Mouse (Mus musculus): ENCODE measurements around the gene Rasl10a. TPM values are rescaled to one million over a fixed set of nuclear protein-coding genes. Genes with fewer than 3 reads are reported as not detected.

The Rasl10a gene
- total RNA-seq, 2 experiments from 2014 or later, result 87.7 to 95.3 TPM

DNA sequence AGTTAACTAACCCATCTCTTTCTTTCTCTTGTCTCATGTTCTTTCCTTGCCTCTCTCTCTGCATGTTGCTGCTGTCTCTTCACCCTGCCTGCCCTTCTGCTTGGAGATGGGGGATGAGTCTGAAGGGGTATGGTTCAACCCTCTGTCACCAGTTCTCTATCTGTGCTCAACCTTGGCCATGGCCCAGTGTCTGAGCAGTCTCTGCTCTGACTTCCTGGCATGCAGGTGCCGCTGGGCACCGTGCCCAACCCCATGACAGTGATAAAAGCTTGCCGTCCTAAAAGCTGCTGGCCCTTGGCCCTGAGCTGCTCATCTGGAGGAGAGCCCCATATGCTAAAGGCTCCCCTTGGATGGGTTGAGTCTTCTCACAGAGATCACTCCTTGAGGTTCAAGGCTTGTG lies 24.8 kb upstream of the Rasl10a start:
- H3K27ac ChIP-seq, result peak overlapping the region; percentile 85
- TF ChIP-seq CTCF (conservative IDR thresholded peaks at IDR 0.05), result no peak
- DNase-seq (ENCODE audit: low spot score in 2 of 2), result no peak
- H3K4me3 ChIP-seq, result no peak overlapping the region

DNA sequence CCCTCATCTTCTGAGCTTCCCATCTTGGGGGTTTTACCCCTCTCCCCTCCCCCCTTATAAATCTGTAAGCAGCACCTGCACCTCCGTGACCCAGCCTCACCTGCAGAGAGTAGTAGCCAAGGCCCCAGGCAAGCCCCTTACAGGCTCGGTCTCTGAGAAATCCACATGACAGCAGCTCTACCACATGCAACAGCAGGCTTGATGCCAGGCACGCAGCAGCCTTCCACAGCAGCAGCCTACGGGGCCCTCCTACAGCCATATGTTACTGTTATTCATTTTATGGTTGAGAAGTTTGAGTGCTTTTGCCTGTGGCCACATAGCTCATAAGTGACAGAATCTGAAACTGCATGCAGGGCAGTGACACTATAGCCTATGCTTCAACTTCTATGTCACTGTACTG lies 22.5 kb upstream of the Rasl10a start:
- no peak for TF ChIP-seq CTCF (conservative IDR thresholded peaks at IDR 0.05)

DNA sequence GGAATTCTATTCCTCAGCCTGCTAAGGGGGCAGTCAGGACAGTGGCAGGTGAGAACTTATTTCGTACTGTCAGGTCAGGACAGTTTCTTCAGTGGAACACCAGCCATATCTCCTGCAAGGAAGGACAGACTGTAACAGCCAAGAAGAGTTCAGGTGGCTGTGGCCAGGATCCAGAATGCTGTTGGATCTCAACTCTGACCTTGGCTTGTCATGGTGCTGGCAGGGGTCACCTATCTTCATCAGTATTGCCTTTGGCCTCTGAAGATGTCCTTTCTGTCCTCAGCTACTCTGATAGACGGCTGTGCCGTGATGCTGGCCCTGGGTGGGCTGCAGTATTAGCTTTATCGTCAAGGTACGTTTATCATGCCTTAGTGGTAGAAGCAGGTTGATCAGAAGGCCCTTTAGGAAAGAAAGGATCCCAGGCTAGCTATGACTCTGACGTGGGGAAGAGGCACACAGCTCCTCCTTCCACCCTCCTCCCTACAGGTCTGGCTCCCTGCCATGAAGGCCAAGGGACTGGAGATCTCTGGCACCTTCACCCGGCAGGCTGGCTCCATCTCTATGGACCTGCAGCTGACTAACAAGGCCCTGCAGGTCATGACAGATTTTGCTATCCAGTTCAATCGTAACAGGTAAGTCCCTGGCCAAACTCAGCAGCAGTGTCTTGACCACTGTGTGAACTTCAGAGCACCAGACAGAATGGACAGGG lies 20.6 kb upstream of the Rasl10a start:
- TF ChIP-seq CTCF (conservative IDR thresholded peaks at IDR 0.05), result no peak
- Histone ChIP-seq H3K27ac (peak overlapping the region; percentile 85), H3K4me3 (no peak overlapping the region)
- no peak for DNase-seq (ENCODE audit: low spot score in 2 of 2)

More for the DNA sequence above, 22.5 kb upstream of the Rasl10a start:
- H3K27ac ChIP-seq, result peak overlapping the region; percentile 85
- H3K4me3 ChIP-seq, result no peak overlapping the region
- DNase-seq (ENCODE audit: low spot score in 2 of 2), result peak; percentile 74 to 83

GRCm38 (mm10) chr11:5040585-5040984 lies 17.3 kb upstream of the Rasl10a start:
- DNase-seq (ENCODE audit: low spot score in 2 of 2), result no peak
- Histone ChIP-seq H3K4me3 (no peak overlapping the region), H3K27ac (peak overlapping the region; percentile 91)
- no peak for TF ChIP-seq CTCF (conservative IDR thresholded peaks at IDR 0.05)

DNA sequence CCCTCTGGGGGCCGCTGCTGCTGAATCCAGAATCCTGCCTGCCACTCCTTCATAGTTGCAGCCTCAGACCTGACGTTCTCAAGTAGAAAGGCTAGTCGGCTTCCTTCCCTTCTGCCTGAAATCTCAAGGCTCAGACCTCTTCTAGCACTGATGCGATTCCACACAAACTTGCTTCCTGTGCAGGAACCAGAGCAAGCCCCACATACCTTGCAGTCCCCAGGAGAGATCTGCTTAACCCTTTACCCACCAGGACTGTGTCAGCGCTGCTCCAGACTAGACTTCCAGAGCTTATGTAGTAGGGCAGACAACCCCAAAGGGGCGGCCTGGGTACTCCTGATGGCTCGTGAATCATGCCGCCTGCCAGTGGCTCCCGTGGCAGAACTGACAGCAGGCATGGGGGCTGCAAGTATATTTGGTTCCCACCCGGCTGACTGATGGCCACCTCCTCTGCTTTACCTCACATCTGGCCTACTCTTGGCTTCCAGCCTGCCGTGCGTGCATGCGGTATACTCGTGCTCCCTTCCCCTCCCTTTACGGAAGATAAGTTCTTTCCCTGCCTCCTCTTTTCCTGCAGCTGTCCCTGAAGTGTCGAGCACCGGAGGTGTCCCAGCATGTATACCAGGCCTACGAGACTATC lies 16.7 kb upstream of the Rasl10a start:
- Histone ChIP-seq H3K4me3 (no peak overlapping the region), H3K27ac (peak overlapping the region; percentile 91)
- TF ChIP-seq CTCF (conservative IDR thresholded peaks at IDR 0.05), result no peak
- DNase-seq (ENCODE audit: low spot score in 2 of 2), result peak; percentile 77 to 82

DNA sequence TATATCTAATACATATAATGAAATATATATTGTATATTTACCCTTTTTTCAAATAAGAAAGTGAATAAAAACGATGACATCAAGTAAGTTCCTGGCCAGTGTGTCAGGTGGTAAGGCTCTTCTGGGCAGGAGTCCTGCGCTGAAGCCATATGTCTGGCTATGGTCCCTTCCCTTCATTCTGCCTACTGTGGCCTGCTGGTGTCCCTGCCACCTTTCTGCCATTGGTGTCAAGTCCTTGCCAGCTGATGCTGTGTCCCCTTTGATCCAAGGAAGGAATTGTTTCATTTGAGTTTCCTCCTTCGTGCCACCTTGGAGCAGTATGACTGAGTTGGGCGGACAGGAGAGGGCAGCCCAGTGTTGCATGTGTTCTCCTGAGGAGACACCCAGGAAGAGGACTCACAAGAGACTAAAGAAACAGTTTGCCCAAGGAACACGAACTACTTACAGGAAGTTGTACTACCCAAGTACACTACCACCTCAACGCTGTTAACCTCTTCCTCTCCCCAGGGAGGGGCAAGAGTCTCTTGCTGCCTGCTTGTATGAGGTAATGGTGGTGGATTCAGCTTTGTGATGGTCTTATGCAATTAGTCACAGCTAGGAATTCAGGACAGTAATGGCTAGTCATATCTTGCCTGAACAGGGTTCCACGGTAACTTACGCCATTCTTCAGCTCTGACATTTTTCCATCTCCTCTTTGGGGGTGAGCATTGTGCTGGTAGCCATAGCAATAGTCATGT lies 15.1 kb upstream of the Rasl10a start:
- no peak for DNase-seq (ENCODE audit: low spot score in 2 of 2)
- no peak overlapping the region for H3K4me3 ChIP-seq
- no peak for TF ChIP-seq CTCF (conservative IDR thresholded peaks at IDR 0.05)
- H3K27ac ChIP-seq, result peak overlapping the region; percentile 91

DNA sequence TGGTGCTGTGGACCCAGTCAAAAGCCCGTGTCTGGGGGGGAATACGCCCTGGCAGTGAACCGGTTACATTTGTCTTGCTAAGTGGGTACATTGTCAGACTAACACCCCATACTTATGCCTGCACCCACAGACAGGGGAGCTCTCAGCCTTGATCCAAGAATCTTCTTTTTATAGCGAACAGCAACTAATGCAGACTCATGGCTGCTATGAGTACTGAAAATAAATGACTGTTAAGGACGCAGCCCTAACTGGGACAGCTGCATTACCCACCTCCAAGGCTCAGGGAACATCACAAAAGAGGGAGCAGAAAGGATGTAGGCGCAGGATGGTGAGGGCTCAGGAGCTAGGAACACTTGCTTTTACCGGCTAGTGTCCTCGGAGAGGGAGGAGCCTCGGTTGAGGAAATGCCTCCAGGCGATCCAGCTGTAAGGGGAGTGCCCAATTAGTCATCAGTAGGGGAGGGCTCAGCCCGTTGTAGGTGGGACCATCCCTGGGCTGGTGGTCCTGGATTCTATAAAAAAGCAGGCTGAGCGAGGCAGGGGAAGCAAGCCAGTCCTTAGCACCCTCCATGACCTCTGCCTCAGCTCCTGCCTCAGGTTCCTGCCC lies 11.5 kb upstream of the Rasl10a start:
- H3K27ac ChIP-seq, result peak overlapping the region; percentile 57
- TF ChIP-seq CTCF (conservative IDR thresholded peaks at IDR 0.05), result peak; percentile 52
- H3K4me3 ChIP-seq, result no peak overlapping the region
- no peak for DNase-seq (ENCODE audit: low spot score in 2 of 2)

DNA sequence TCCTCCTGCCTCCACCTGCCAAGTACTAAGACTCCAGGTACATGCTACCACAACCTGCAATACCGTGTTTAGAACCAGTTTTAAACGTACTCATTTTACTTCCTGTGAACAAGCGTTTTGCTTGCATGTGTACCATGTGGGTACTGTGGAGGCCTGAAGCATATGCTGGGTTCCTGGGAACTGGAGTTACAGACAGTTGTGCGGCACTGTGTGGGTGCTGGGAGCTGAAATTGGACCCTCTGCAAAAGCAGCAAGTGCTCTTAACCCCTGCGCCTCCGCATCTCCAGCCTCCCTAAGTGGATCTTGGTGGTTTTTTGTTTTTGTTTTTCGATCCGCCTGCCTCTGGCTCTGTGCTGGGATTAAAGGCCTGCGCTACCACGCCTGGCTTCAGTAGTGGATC lies 6.3 kb upstream of the Rasl10a start:
- TF ChIP-seq CTCF (conservative IDR thresholded peaks at IDR 0.05), result no peak
- no peak for DNase-seq (ENCODE audit: low spot score in 2 of 2)
- Histone ChIP-seq H3K27ac (peak overlapping the region; percentile 86), H3K4me3 (no peak overlapping the region)

DNA sequence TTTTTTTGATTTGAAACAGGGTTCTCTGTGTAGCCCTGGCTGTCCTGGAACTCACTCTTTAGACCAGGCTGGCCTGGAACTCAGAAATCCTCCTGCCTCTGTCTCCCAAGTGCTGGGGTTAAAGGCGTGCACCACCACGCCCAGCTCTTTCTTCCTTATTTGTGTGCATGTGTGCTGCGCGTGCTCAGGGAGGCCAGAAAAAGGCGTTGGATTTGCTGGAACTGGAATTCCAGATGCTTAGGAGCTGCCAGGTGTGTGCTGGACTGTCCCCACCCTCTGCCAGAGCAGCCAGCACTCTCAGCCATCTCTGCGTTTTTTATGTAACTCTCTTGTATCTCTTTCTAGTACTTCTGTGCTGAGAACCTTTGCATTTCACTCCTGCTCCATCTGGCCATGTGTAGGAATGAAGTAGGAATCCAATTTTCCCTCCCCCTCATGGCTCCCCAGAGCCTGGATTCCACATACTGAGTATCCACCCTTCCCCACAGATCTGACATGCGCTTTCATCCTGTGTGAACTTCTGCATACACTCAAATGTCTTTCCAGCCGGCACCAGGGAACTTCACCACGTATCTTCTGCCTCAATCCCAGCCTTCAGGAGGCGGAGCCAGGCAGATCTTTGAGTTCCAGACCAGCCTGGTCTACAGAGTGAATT lies 5.6 kb upstream of the Rasl10a start:
- peak overlapping the region; percentile 86 for H3K27ac ChIP-seq

DNA sequence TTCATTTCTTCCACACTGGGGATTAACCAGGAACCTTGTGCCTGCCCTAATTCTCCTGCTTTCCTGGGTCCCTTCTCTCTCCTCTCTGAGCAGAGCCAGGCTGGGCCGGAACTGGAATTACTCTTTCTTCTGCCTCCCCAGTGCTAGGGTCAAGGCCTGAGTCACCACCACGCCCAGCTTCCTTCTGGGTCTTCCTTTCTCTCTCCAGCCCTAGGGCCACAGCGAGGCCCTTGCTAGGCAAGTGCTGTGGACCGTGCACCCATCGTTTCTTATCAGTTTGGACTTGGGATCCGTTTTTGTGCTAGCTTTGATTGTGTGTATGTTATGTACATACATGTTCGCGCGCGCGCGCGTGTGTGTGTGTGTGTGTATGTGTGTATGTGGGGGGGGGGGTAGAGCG lies 3.8 kb upstream of the Rasl10a start:
- no peak for DNase-seq (ENCODE audit: low spot score in 2 of 2)
- no peak overlapping the region for H3K4me3 ChIP-seq
- H3K27ac ChIP-seq, result 0 out of 2 replicates have a peak overlapping the region, but pooled peaks have one; percentile 18
- no peak for TF ChIP-seq CTCF (conservative IDR thresholded peaks at IDR 0.05)

More for the DNA sequence above, 5.6 kb upstream of the Rasl10a start:
- no peak for TF ChIP-seq CTCF (conservative IDR thresholded peaks at IDR 0.05)
- no peak overlapping the region for H3K4me3 ChIP-seq
- DNase-seq (ENCODE audit: low spot score in 2 of 2), result peak in 1 of 2 experiments; percentile 83

DNA sequence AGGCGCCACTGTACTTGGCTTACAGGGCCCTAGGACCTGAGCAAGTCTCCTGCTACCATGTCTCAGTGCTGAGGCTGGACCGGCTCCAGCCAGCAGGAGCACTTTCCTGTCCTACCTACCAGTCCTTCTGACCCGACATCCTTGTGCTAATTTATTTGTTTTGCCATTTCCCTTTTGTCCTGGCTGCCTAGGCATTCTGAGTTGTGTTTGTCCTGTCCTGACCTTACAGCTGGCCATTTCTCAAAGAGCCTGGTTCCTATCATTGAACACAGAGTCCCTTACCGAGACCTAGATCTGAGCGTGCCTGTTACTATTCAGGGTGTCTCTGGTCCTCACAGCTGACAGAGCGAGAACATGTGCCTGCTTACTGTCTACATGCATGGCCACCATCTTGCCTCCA lies 3.1 kb upstream of the Rasl10a start:
- no peak for DNase-seq (ENCODE audit: low spot score in 2 of 2)
- Histone ChIP-seq H3K4me3 (no peak overlapping the region), H3K27ac (peak overlapping the region; percentile 93; the same call in 1 of the 2 replicates)
- no peak for TF ChIP-seq CTCF (conservative IDR thresholded peaks at IDR 0.05)

All from layer of hippocampus, adult 2 months (tissue).